Mouse (Mus musculus): ENCODE data around the gene Foxred2.

- TF ChIP-seq POLR2A (IDR thresholded peaks at IDR 0.05; ENCODE audit: insufficient read length, low read depth): peak; percentile 89
- peak; percentile 68 for TF ChIP-seq SRF (IDR thresholded peaks at IDR 0.05; ENCODE audit: control insufficient read depth, insufficient read length, low read depth)
- peak; percentile 91 for TF ChIP-seq POLR2AphosphoS2 (IDR thresholded peaks at IDR 0.05; ENCODE audit: insufficient read length, low read depth)
- TF ChIP-seq MYOG (IDR thresholded peaks at IDR 0.05; ENCODE audit: control insufficient read depth in 1 of 3, insufficient read depth in 1 of 3, insufficient read length in 2 of 3, low read depth in 2 of 3): peak in 2 of 3 experiments; percentile 45 to 48
- TF ChIP-seq MAX (IDR thresholded peaks at IDR 0.05; ENCODE audit: low read depth): peak; percentile 68
- peak; percentile 89 for TF ChIP-seq USF1 (IDR thresholded peaks at IDR 0.05; ENCODE audit: low read depth)
- no peak for TF ChIP-seq CEBPB (IDR thresholded peaks at IDR 0.05; ENCODE audit: insufficient read depth, poor library complexity, severe bottlenecking)
- no peak for TF ChIP-seq E2F4 (IDR thresholded peaks at IDR 0.05; ENCODE audit: insufficient read depth)
- TF ChIP-seq TCF3 (IDR thresholded peaks at IDR 0.05; ENCODE audit: insufficient read length, low read depth): no peak
- no peak for TF ChIP-seq TCF12 (IDR thresholded peaks at IDR 0.05; ENCODE audit: insufficient read depth, poor library complexity, severe bottlenecking)
- peak in 1 of 3 experiments; percentile 45 for TF ChIP-seq MYOD1 (IDR thresholded peaks at IDR 0.05; ENCODE audit: control insufficient read depth in 1 of 3, insufficient read length in 2 of 3, low read depth in 2 of 3)
- TF ChIP-seq REST (IDR thresholded peaks at IDR 0.05; ENCODE audit: insufficient read depth, insufficient read length): no peak
These were observed at the start of gene Foxred2 for GRCm38 (mm10) chr15:77956404-77956901.
